Mouse (Mus musculus) megakaryocyte, embryonic 14.5 days (primary cell): Measurements from ENCODE around the gene Gm20388.

ENCODE experiments used
- FLI1 ChIP-seq: IDR thresholded peaks from 2 replicates; pipeline ENCODE4 v1.6.1; 2012; ENCODE audit warnings: low read length, inconsistent platforms, mixed read lengths
- GATA1 ChIP-seq: IDR thresholded peaks from 3 replicates; pipeline ENCODE4 v1.6.1; 2012; ENCODE audit warnings: mixed read lengths, low read length, inconsistent platforms, borderline replicate concordance

- TF ChIP-seq FLI1 (no peak), GATA1 (no peak)
These were observed 3104.4 kb downstream of the Gm20388 start for GRCm38 (mm10) chr8:123015074-123015473.
